Mouse (Mus musculus) heart, adult 2 months (tissue): ENCODE results near the gene Rtn4ip1.

Experiments used
- CTCF ChIP-seq: fragments of 200-600 bp; IDR thresholded peaks from 2 replicates; pipeline ENCODE4 v1.8.1; 2022; ENCODE audit warnings: antibody characterized with exemption, mild to moderate bottlenecking, moderate library complexity
- EP300 ChIP-seq: fragments of 200-500 bp; IDR thresholded peaks from 2 replicates; pipeline ENCODE4 v1.6.1; 2011; ENCODE audit warnings: low read depth, low read length, control low read depth; ENCODE audit not compliant: insufficient read depth
- POLR2A ChIP-seq: fragments of 200-500 bp; IDR thresholded peaks from 2 replicates; pipeline ENCODE4 v1.6.1; 2011; ENCODE audit warnings: mild to moderate bottlenecking, low read depth, low read length, control low read depth; ENCODE audit not compliant: insufficient read depth

DNA sequence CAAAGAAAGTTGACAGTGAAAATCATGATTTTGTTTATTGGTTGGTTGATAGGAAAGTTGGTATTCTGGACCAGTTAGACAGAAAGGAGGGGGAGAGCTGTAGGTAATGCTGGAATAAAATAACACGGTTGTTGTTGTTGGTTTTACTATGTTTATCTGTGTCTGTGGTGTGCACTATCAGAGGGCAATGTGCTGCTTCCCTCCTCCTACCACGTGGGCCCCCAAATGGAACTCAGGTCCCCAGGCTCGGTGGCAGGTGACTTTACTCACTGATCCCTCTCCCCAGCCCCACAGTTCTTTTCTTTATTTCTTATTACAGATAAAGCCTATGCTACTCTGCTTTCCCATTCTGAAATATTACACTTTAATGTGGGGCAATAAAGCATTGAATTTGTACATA, 10.6 kb downstream of the Rtn4ip1 start:
- TF ChIP-seq CTCF (no peak), POLR2A (no peak), EP300 (no peak)
